Mouse (Mus musculus): ENCODE measurements around the gene Bcas3.

Gene Bcas3

DNA sequence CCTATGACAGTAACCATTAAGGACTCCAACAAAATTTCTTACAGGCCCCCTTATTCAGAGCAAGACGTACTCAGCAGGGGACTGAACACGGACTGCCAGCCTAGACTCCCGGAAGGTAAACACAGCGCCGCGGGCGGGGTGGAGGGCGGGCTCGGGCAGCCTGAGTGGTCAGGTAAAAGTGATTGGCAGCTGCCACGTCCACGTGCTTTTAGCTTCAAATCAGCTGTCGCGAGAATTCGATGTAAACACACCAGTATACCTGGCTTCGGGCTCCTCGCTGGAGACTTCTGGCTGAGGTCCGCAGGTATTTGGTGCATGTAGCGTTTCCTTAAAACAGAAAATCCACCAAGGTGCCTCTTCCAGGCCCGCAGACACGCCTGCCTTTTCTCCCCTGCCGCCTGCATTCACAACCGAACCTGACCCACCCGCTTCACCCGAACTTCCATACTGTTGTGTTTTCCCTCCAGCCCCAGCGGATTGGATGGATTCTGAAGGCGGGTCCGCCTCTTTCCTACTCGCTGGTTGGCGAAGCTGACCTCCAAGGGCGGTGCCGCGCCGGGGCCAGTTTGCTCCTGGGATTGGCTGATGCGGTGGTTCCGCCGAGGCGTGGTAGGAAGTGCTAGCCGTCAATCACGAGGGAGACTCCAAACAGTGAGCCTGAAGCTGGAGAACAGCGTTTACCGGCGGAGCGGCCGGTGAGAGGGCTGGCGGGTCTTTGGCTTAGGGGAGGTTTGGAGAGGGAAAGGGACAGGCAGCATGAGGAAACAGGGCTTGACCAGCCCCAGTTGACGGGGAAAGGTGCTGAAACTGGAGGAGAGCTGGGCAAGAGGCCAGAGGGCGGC, at the start of gene Bcas3:
Gene Bcas3, plus strand, starts transcription at position 629 of the 842 bp plus-strand sequence.
- peak; percentile 98 for DNase-seq

DNA sequence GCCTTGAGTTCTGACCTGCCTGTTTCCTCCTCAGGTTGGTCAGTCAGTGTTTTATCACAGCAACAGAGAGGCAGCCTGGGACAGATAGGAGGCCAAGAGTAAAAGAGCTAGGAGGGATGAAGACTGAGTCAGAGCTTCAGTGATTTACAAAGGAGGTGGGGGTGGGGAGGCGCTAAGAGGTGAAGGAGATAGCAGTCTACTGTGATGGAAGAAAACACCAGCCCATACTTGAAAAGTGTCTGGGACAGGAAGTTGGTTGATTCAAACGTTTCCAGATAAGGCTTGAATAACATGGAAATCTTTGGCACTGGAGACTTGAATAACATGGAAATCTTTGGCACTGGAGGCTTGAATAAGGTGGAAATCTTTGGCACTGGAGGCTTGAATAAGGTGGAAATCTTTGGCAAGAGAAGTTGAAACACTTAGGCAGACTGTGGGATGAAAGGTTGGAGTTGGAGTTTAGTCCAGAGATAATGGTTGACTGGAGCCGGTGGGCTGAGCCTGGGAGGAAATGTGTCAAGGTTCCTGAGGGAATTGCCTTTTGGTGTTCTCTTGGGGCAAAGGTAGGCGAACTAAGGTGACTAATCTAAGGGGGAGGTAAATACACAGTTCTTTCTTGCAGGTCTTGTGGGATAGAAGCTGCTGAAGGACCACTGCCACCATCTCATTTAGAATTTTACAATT, 46.2 kb upstream of the Bcas3 start:
- DNase-seq = no peak

GRCm38 (mm10) chr11:85308799-85309198, 44.2 kb upstream of the Bcas3 start:
- no peak for DNase-seq

- DNase-seq = no peak
Observed at GRCm38 (mm10) chr11:85310407-85310712, 42.6 kb upstream of the Bcas3 start.

DNA sequence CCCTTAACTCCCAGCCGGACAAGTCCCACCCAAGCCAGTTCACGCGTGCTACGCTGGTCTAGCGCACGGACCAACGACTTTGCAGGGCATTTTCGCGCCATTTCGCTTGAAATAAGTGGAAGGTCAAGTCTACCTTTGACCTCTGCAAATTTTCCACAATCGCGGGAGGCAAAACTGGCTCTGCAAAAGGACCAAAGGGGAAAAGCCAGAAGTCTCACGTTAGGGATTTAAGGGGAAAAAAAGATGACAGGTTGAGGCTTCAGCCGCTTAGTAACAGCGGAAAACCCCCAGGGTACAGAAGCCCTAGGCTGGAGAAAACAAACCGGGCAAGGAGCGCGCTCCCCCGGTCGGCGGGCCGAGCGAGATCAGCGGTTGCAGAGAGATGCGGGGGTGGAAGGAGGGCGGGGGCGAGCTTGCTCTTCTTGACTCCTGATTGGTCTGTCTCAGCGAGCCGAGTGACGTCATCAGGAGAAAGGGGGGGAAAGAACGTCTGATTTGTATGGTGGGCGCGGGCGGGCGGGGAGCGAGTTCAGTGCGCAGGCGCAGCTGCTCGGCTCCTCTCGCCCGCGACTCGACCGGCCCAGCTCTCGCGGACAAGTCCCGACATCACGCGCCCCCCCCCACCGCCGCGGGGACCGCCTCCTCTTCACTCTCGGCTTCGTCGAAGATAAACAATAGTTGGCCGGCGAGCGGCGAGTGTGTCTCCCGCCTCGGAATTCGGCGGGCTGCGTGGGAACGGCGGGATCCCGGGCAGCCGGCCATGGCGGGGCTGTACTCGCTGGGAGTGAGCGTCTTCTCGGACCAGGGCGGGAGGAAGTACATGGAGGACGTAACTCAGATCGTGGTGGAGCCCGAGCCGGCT, 42.0 kb upstream of the Bcas3 start, which contains the start of gene Ppm1d:
Gene Ppm1d, plus strand, starts transcription at position 532 of the 862 bp plus-strand sequence.
- DNase-seq = peak; percentile 97

DNA sequence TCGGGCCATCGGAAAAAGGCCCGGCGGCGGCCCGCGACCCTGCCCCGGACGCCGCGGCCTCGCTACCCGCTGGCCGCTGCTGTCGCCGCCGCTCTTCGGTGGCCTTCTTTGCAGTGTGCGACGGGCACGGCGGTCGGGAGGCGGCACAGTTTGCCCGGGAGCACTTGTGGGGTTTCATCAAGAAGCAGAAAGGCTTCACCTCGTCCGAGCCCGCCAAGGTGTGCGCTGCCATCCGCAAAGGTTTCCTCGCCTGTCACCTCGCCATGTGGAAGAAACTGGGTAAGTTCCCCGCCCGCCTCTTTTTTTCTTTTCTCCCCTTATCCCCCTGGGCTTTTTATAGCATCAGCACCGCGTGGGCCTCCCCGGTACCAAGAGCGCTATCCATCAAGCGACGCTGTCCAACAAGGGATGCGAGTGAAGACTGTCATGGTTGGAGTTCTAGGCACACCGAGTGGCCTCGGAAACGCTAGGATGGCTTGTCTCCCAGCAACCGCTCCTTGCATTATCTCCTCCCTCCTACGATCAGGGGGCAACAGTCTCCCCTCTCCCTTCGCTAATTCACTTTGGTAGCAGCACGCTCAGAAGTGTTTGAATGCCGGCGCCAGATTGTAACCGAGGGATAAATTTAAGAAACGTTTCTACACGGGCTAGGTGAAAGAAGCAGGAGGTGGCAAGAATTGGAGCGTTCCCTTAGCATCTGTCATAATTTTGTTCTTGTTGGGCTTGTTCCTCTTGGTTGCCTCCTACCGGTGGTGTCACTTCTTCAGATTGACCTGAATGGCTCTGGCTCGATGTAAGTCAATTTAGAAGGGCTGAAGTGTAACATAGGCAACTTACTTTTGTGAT, 41.1 kb upstream of the Bcas3 start:
- DNase-seq = peak; percentile 68

GRCm38 (mm10) chr11:85312818-85313217, 40.1 kb upstream of the Bcas3 start:
- DNase-seq = no peak

GRCm38 (mm10) chr11:85313361-85313760, 39.6 kb upstream of the Bcas3 start:
- DNase-seq = no peak

DNA sequence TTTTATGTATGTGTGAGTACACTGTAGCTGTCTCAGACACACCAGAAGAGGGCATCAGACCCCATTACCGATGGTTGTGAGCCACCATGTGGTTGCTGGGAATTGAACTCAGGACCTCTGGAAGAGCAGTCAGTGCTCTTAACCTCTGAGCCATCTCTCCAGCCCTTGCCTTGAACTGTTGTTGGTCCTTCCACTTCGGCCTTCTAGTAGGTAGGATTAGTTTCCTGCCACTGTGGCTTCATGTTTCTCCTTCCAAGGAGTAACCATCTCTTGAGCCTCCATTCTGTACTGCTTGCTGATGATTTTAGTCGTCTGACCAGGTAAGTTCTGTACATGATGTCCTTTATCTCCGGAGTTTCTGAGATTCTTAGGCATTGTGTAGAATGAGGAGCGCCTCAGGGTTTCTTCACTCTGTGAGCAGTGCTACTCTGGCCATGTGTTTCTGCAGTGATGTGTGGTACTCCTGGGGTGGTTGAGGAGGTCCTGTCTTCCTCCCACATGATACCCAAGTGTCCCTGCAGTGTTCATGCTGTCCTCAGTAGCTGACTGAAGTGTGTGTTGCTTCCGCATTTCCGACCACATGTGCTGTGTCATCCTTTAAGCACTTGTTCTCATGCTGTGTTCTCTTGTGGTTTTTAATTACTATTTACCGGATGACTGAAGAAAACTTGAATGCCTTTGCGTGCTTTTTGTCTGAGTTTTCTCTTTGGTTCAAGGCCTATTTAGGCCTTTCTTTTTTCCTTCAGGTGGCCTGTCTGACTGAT, 29.2 kb upstream of the Bcas3 start:
- DNase-seq = peak; percentile 11

DNA sequence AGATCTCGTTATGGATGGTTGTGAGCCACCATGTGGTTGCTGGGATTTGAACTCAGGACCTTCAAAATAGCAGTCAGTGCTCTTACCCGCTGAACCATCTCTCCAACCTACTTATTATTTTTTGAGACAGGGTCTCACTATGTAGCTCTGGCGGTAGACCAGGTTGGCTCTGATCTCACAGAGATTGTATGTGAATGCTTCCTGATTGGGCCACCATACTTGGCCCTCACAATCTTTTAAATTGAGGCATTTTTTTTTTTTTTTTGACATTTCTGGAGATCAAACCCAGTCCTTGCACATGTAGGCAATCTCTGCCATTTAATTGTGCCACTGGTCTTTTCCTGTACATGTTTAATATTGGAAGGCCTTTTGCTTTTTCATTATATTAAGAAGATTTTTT, 24.2 kb upstream of the Bcas3 start:
- no peak for DNase-seq

- no peak for DNase-seq
Observed at GRCm38 (mm10) chr11:85329167-85329894, 23.6 kb upstream of the Bcas3 start.

DNA sequence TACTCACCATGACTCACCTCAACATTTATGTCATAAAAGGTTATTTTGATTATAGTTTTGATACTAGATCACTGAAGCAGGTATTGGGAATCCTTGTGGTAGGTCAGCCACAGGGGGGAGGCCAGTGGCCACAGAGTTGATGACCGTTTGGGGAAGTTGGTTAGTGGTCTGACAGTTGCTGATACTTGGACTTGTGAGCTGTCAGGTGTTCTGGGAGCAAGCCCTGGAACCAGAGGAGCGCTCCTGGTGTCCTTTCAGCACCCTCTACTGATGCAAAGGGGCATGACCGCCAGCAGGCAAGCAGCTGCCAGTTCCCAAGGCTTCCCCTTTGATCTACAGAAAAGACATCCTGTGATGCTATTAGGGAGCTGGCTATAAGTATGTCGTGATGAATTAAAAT, 18.2 kb upstream of the Bcas3 start:
- DNase-seq = peak; percentile 68

GRCm38 (mm10) chr11:85339173-85339831, 13.7 kb upstream of the Bcas3 start:
- no peak for DNase-seq

DNA sequence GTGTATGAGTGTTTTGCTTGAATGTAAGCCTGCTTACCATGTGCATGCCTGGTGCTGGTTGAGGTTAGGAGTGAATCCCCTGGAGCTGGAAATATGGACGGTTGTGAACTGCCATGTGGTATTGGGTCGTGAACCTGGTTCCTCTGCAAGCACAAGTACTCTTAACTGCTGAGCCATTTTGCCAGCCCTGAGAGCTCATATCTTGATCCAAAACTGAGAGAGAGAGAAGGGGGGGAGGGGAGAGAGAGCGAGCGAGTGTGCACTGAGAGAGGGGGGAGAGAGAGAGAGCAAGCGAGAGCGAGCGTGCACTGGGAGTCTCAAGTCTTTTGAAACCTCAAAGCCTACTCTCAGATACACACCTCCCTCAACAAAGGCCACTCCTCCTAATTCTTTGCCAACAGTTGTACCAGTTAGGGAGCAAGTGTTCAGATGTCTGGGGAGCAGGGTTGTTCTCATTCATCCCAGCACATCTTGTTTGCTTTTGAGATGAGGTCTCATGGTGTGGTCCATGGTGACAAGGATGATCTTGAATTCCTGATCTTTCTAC, 12.8 kb upstream of the Bcas3 start:
- no peak for DNase-seq

- DNase-seq = no peak
Observed at GRCm38 (mm10) chr11:85353819-85354218, 852 bp downstream of the Bcas3 start.

DNA sequence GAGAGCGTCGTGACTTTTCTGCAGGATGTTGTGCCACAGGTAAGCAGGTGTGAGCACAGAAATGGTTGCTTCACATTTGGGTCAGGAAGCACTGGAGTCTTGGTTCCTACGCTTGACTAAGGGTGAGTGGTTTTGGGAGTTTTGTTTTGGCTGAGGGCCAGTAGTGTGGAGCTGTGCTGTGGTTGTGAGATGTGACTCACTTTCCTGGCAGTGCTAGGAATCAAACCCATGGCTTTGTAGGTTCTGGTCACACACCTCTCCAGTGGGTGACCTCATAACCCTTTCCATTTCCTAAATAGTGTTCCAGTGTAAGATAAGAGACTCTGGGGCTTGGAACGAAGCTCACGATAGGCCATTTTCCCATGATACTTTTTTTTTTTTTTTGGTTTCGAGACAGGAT, 6.7 kb downstream of the Bcas3 start:
- DNase-seq = no peak

- no peak for DNase-seq
Observed at GRCm38 (mm10) chr11:85361621-85362020, 8.7 kb downstream of the Bcas3 start.

DNA sequence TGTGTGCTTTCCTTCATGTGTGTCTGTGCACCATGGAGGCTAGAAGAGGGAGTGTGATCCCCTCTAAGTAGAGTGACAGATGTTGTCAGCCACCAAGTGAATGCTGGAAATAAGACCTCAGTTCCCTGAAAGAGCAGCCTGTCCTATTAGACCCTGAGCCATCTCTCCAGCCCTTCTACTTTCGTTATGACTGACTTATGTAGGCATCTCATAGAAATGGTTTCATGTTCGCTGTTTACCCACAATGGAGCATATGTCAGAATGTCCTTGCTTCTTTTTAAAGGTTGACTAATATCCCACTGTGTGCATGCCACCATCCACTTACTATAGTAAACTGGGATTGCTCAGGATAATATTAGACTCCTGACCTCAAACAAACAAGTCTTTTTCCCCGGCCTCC, 13.2 kb downstream of the Bcas3 start:
- no peak for DNase-seq

GRCm38 (mm10) chr11:85367823-85368222, 14.9 kb downstream of the Bcas3 start:
- no peak for DNase-seq

DNA sequence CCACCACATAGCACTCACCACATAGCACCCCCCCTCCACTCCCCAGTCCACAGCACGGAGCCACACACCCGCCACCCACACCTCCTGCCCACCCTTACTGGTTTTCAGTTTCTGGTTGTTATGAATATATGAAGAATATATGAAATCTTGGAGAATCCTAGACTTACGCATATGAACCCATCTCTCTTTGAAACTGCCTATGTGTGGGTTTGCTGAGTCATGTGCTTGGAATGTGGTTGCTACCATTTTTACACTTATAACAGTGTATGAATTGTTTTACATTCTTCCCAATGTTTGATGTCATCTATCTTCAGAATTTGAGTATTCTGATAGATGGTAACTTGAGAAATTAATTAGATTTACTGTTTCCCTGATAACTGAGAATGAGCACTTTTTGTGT, 26.1 kb downstream of the Bcas3 start:
- DNase-seq = no peak
